9 mouse cellular contexts compared by ENCODE assay signal in genomic region chr5:139536211-139536910, GRCm38 (mm10). TPM values are rescaled to one million over a fixed set of nuclear protein-coding genes. Genes with fewer than 3 reads are reported as not detected.
DNase-seq lines count a peak whose midpoint lies in the region; ATAC-seq and TF ChIP-seq lines count a peak whose summit lies in the region.
"Had no signal": no experiment of that assay in that cellular context is flagged by ENCODE, and none has a peak within 500 bp of the region (broad histone marks: within the 10 kb centered on the region; RNA-seq: fewer than 3 reads in every experiment).

No protein-coding gene starts in this region.

- H3K4me1 ChIP-seq in bone marrow macrophage, adult 2 months (ENCODE audit: control insufficient read depth, insufficient read depth, low read length): no peaks in the 10 kb centered on the region
- peaks cover 21% of the 10 kb centered on the region for H3K4me1 ChIP-seq in limb, embryonic 10.5 days
- peaks cover 49% of the 10 kb centered on the region for H3K4me1 ChIP-seq in midbrain, embryonic 15.5 days
- no peaks in the 10 kb centered on the region for H3K4me1 ChIP-seq in stomach, embryonic 14.5 days (ENCODE audit: control insufficient read depth, insufficient read depth, low read length)

- peaks cover 98% of the 10 kb centered on the region for H3K27me3 ChIP-seq in limb, embryonic 10.5 days (ENCODE audit: low read depth, poor library complexity, severe bottlenecking)
- peaks cover 44% of the 10 kb centered on the region for H3K27me3 ChIP-seq in midbrain, embryonic 15.5 days (replicated peaks)
- H3K27me3 ChIP-seq in stomach, embryonic 14.5 days (ENCODE audit: control insufficient read depth, insufficient read depth, low read length): peaks cover 58% of the 10 kb centered on the region

- no peak overlapping the region for H3K27ac ChIP-seq in bone marrow macrophage, adult 2 months (ENCODE audit: insufficient read depth, low read depth, low read length)
- H3K27ac ChIP-seq in limb, embryonic 10.5 days: no peak overlapping the region
- peak overlapping the region; percentile 57 for H3K27ac ChIP-seq in midbrain, embryonic 15.5 days
- no peak overlapping the region for H3K27ac ChIP-seq in stomach, embryonic 14.5 days (ENCODE audit: low read length)

- peak overlapping the region; percentile 5; the same call in 1 of the 2 replicates for H3K4me2 ChIP-seq in midbrain, embryonic 15.5 days
- no peak overlapping the region for H3K4me2 ChIP-seq in stomach, embryonic 14.5 days (replicated peaks; ENCODE audit: low read depth, low read length)

- H3K9ac ChIP-seq in midbrain, embryonic 15.5 days: no peak overlapping the region
- H3K9ac ChIP-seq in stomach, embryonic 14.5 days (replicated peaks; ENCODE audit: low read depth, low read length): no peak overlapping the region

- DNase-seq in cerebellum, adult 11 months: peak; percentile 83
- peak; percentile 70 for DNase-seq in induced T-regulatory cell, adult 2 months (ENCODE audit: low read depth)
- peak; percentile 92 for DNase-seq in limb, embryonic 10.5 days (ENCODE audit: low spot score)

- H3K9me3 ChIP-seq in limb, embryonic 10.5 days (replicated peaks): no peaks in the 10 kb centered on the region
- no peaks in the 10 kb centered on the region for H3K9me3 ChIP-seq in midbrain, embryonic 15.5 days
- no peaks in the 10 kb centered on the region for H3K9me3 ChIP-seq in stomach, embryonic 14.5 days (ENCODE audit: control insufficient read depth, low read depth, low read length)

- no peak overlapping the region for H3K4me3 ChIP-seq in bone marrow macrophage, adult 2 months (ENCODE audit: insufficient read depth, low read length)
- no peak overlapping the region; the same call in 1 of the 2 replicates for H3K4me3 ChIP-seq in limb, embryonic 10.5 days
- H3K4me3 ChIP-seq in midbrain, embryonic 15.5 days: no peak overlapping the region
- H3K4me3 ChIP-seq in stomach, embryonic 14.5 days (ENCODE audit: low read depth, low read length): no peak overlapping the region

- no peak for ATAC-seq in cerebellum, adult (ENCODE audit: insufficient number of reproducible peaks, low FRiP score, low TSS enrichment)
- peak; percentile 76; the same call in 1 of the 2 replicates for ATAC-seq in erythroid progenitor cell, adult 5-6 weeks (replicated peaks; ENCODE audit: low FRiP score, poor library complexity, severe bottlenecking)
- ATAC-seq in midbrain, embryonic 15.5 days (replicated peaks): peak; percentile 25; the same call in 1 of the 2 replicates
- peak; percentile 57; the same call in 1 of the 2 replicates for ATAC-seq in stomach, embryonic 14.5 days (ENCODE audit: insufficient number of reproducible peaks, insufficient read depth, low FRiP score, low read depth)

- TF ChIP-seq CTCF in bone marrow macrophage, adult 2 months (IDR thresholded peaks at IDR 0.05; ENCODE audit: low read depth, low read length): peak; percentile 87

- no peak for TF ChIP-seq POLR2A in bone marrow macrophage, adult 2 months (IDR thresholded peaks at IDR 0.05; ENCODE audit: borderline replicate concordance, low read depth, low read length)

- WGBS in limb, embryonic 10.5 days: 1% methylated on average over 26 of the region's 26 CpGs
- under 1% methylated on average over 26 of the region's 26 CpGs for WGBS in midbrain, embryonic 15.5 days
- 3% methylated on average over 26 of the region's 26 CpGs for WGBS in stomach, embryonic 14.5 days

- no peaks in the 10 kb centered on the region for H3K36me3 ChIP-seq in limb, embryonic 10.5 days
- H3K36me3 ChIP-seq in midbrain, embryonic 15.5 days (replicated peaks): no peaks in the 10 kb centered on the region
- H3K36me3 ChIP-seq in stomach, embryonic 14.5 days (ENCODE audit: control insufficient read depth, insufficient read depth, low read length): no peaks in the 10 kb centered on the region

RNA-seq across cellular contexts. Expression of gene Uncx, which starts 6.9 kb away (rescaled TPM):
- not detected in 2 replicates for polyA plus RNA-seq in bone marrow macrophage, adult 2 months (2012; ENCODE audit: insufficient read depth, insufficient read length, missing spikeins)
- total RNA-seq in erythroid progenitor cell, adult 5-6 weeks (2015; ENCODE audit: low replicate concordance): not detected in 2 replicates
- not detected in 2 replicates for total RNA-seq in erythroid progenitor cell, adult 5-6 weeks (2017; ENCODE audit: low replicate concordance)
- polyA plus RNA-seq in limb, embryonic 10.5 days (2016; fragmentation: Nextera tagmentation; extraction: Ambion mirVana): 0.50 and 1.1 TPM in 2 replicates
- 43.5 and 48.8 TPM in 2 replicates for polyA plus RNA-seq in midbrain, embryonic 15.5 days (2015; fragmentation: Nextera tagmentation; extraction: Ambion mirVana)
- polyA plus RNA-seq in stomach, embryonic 14.5 days (2014; fragmentation: Nextera tagmentation; extraction: Ambion mirVana): not detected in 2 replicates
- total RNA-seq: ES-E14 had no signal

RNA-seq across cellular contexts. Expression of gene Zfand2a, which starts 52.0 kb away (rescaled TPM):
- polyA plus RNA-seq in bone marrow macrophage, adult 2 months (2012; ENCODE audit: insufficient read depth, insufficient read length, missing spikeins): 32.5 and 38.1 TPM in 2 replicates
- total RNA-seq in erythroid progenitor cell, adult 5-6 weeks (2015; ENCODE audit: low replicate concordance): 7.2 and 9.2 TPM in 2 replicates
- total RNA-seq in erythroid progenitor cell, adult 5-6 weeks (2017; ENCODE audit: low replicate concordance): 3.6 and 5.8 TPM in 2 replicates
- 12.5 and 12.8 TPM in 2 replicates for polyA plus RNA-seq in limb, embryonic 10.5 days (2016; fragmentation: Nextera tagmentation; extraction: Ambion mirVana)
- 22.7 and 24.2 TPM in 2 replicates for polyA plus RNA-seq in midbrain, embryonic 15.5 days (2015; fragmentation: Nextera tagmentation; extraction: Ambion mirVana)
- 5.8 and 6.9 TPM in 2 replicates for polyA plus RNA-seq in stomach, embryonic 14.5 days (2014; fragmentation: Nextera tagmentation; extraction: Ambion mirVana)

Comparison
In these comparisons a context has a peak if more than half of its experiments do, and no peak if none do; other contexts are left out.
1. RNA of gene Uncx, which starts 6.9 kb away (polyA plus RNA-seq): 43.5 to 48.8 TPM in midbrain, embryonic 15.5 days; 0.50 to 1.1 TPM in limb, embryonic 10.5 days, not detected in bone marrow macrophage, adult 2 months and not detected in stomach, embryonic 14.5 days; every median in the first group is over 10 times any median in the second.
2. Peak in every context shown above with its lines, with median percentiles within 50 percentile points of each other: DNase-seq.